Mouse (Mus musculus) neural tube, postnatal 0 days (tissue): ENCODE measurements around the gene Dnajb5. TPM values are rescaled to one million over a fixed set of nuclear protein-coding genes. Genes with fewer than 3 reads are reported as not detected.

Source experiments
- polyA plus RNA-seq: library from polyadenylated mRNA; unstranded; fragments of >200 nt; fragmentation: Nextera tagmentation; extraction: Ambion mirVana; gene quantifications from 2 replicates; pipeline ENCODE4 v1.2.1, GENCODE M21; 2015

Gene Dnajb5
- 34.5 and 36.2 TPM in 2 replicates for polyA plus RNA-seq

GRCm38 (mm10) chr4:42949676-42950051 is at the start of gene Dnajb5:
Gene Dnajb5, plus strand, starts transcription at chr4:42949814.

GRCm38 (mm10) chr4:42916617-42917401 is 32.8 kb upstream of the Dnajb5 start, which contains the start of gene Phf24:
Gene Phf24, plus strand, starts transcription at chr4:42916660.

GRCm38 (mm10) chr4:42969304-42969703 is 19.7 kb downstream of the Dnajb5 start, which contains the start of gene 1700022I11Rik:
Gene 1700022I11Rik, plus strand, starts transcription at chr4:42969604.

GRCm38 (mm10) chr4:43000141-43000986 is 50.8 kb downstream of the Dnajb5 start, which contains the start of gene Vcp:
Gene Vcp, minus strand, starts transcription at chr4:43000507.

Other genes starting within 250 kb of the Dnajb5 start
- 0.48 and 1.2 TPM in 2 replicates for gene 4930578G10Rik, start 214.3 kb upstream of the Dnajb5 start, polyA plus RNA-seq
- gene Ccl19, start 193.2 kb upstream of the Dnajb5 start, polyA plus RNA-seq: 0.49 and 0.62 TPM in 2 replicates
- gene Ccl21a, start 175.8 kb upstream of the Dnajb5 start, polyA plus RNA-seq: 0.65 and 0.81 TPM in 2 replicates
- 0.28 TPM in 1 of 2 replicates, not detected in the other for gene Fam205a1, start 95.9 kb upstream of the Dnajb5 start, polyA plus RNA-seq
- 0.46 and 0.48 TPM in 2 replicates for gene Gm12394, start 93.0 kb upstream of the Dnajb5 start, polyA plus RNA-seq
- gene Fam205c, start 75.6 kb upstream of the Dnajb5 start, polyA plus RNA-seq: 4.9 and 5.1 TPM in 2 replicates
- 45.8 and 51.0 TPM in 2 replicates for gene Phf24, start 33.2 kb upstream of the Dnajb5 start, polyA plus RNA-seq
- 0.26 and 0.31 TPM in 2 replicates for gene 1700022I11Rik, start 19.8 kb downstream of the Dnajb5 start, polyA plus RNA-seq
- 393 and 394 TPM in 2 replicates for gene Vcp, start 50.7 kb downstream of the Dnajb5 start, polyA plus RNA-seq
- gene Fancg, start 60.7 kb downstream of the Dnajb5 start, polyA plus RNA-seq: 11.2 and 14.2 TPM in 2 replicates
- 20.2 and 22.9 TPM in 2 replicates for gene Pigo, start 76.0 kb downstream of the Dnajb5 start, polyA plus RNA-seq
- gene Stoml2, start 81.9 kb downstream of the Dnajb5 start, polyA plus RNA-seq: 240 and 247 TPM in 2 replicates
- gene Fam214b, start 96.4 kb downstream of the Dnajb5 start, polyA plus RNA-seq: 25.8 and 28.0 TPM in 2 replicates
- 5.6 and 6.8 TPM in 2 replicates for gene Unc13b, start 109.1 kb downstream of the Dnajb5 start, polyA plus RNA-seq